8 mouse cellular contexts compared by ENCODE assay signal in the genomic region with DNA sequence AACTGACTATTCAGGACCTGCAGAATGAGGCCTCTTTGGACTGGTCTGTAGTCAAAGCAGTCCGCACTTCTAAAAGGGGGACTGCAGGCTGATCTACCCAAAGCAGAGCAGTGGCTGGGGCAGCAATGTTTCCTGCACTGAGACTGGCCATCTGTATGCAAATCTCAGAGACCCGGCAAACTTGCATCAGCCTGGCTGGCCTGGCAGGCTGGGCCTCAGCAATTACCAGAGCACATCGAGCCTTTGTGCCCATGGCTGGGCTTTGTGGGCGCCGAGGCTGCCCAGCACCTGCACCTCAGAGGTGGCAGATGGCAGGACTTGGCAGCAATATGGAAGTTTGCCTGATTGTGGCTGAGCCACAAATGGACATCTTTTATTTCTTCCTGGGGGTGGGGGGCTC.
DNase-seq lines count a peak whose midpoint lies in the region; ATAC-seq and TF ChIP-seq lines count a peak whose summit lies in the region.

No protein-coding gene starts in this region.

- H3K9ac ChIP-seq in kidney, embryonic 16.5 days (replicated peaks; ENCODE audit: low read length), result no peak overlapping the region
- H3K9ac ChIP-seq in forebrain, embryonic 15.5 days (replicated peaks), result no peak overlapping the region
- no peak overlapping the region for H3K9ac ChIP-seq in midbrain, embryonic 14.5 days (replicated peaks; ENCODE audit: low read length)
- no peak overlapping the region for H3K9ac ChIP-seq in stomach, postnatal 0 days (ENCODE audit: low read length)

- no peaks in the 10 kb centered on the region for H3K36me3 ChIP-seq in kidney, embryonic 16.5 days (ENCODE audit: insufficient read depth, low read length)
- H3K36me3 ChIP-seq in forebrain, embryonic 15.5 days, result no peaks in the 10 kb centered on the region
- no peaks in the 10 kb centered on the region for H3K36me3 ChIP-seq in midbrain, embryonic 14.5 days (ENCODE audit: control insufficient read depth, insufficient read depth, low read length)
- no peaks in the 10 kb centered on the region for H3K36me3 ChIP-seq in stomach, postnatal 0 days (ENCODE audit: control insufficient read depth, insufficient read depth, low read length)

- TF ChIP-seq CTCF in stomach, postnatal 0 days (IDR thresholded peaks at IDR 0.05; ENCODE audit: low read depth), result no peak

- peaks cover 3% of the 10 kb centered on the region; the same call in 1 of the 2 replicates for H3K4me1 ChIP-seq in kidney, embryonic 16.5 days (ENCODE audit: insufficient read depth, low read length)
- H3K4me1 ChIP-seq in forebrain, embryonic 15.5 days, result peaks cover 22% of the 10 kb centered on the region
- H3K4me1 ChIP-seq in midbrain, embryonic 14.5 days (ENCODE audit: control insufficient read depth, insufficient read depth, low read length), result no peaks in the 10 kb centered on the region; the same call in 1 of the 2 replicates
- no peaks in the 10 kb centered on the region for H3K4me1 ChIP-seq in stomach, postnatal 0 days (replicated peaks; ENCODE audit: control insufficient read depth, insufficient read depth)

- H3K4me3 ChIP-seq in kidney, embryonic 16.5 days (ENCODE audit: low read length), result no peak overlapping the region
- no peak overlapping the region for H3K4me3 ChIP-seq in forebrain, embryonic 15.5 days
- no peak overlapping the region for H3K4me3 ChIP-seq in midbrain, embryonic 14.5 days (replicated peaks; ENCODE audit: low read depth, low read length)
- H3K4me3 ChIP-seq in stomach, postnatal 0 days (ENCODE audit: low read depth, low read length), result no peak overlapping the region

- H3K27me3 ChIP-seq in kidney, embryonic 16.5 days (ENCODE audit: insufficient read depth, low read length), result no peaks in the 10 kb centered on the region
- H3K27me3 ChIP-seq in forebrain, embryonic 15.5 days, result no peaks in the 10 kb centered on the region
- H3K27me3 ChIP-seq in midbrain, embryonic 14.5 days (ENCODE audit: control insufficient read depth, insufficient read depth, low read length), result no peaks in the 10 kb centered on the region
- H3K27me3 ChIP-seq in stomach, postnatal 0 days (ENCODE audit: control insufficient read depth, insufficient read depth, low read length), result no peaks in the 10 kb centered on the region

- H3K9me3 ChIP-seq in kidney, embryonic 16.5 days (ENCODE audit: low read length), result no peaks in the 10 kb centered on the region
- H3K9me3 ChIP-seq in forebrain, embryonic 15.5 days, result no peaks in the 10 kb centered on the region
- H3K9me3 ChIP-seq in midbrain, embryonic 14.5 days (ENCODE audit: control insufficient read depth, low read length), result no peaks in the 10 kb centered on the region
- H3K9me3 ChIP-seq in stomach, postnatal 0 days (ENCODE audit: control insufficient read depth, low read length), result no peaks in the 10 kb centered on the region

- ATAC-seq in kidney, embryonic 16.5 days (ENCODE audit: low FRiP score, low TSS enrichment), result no peak
- ATAC-seq in forebrain, embryonic 15.5 days (replicated peaks), result peak; percentile 92
- peak; percentile 84 for ATAC-seq in midbrain, embryonic 14.5 days (ENCODE audit: low FRiP score, low TSS enrichment)
- ATAC-seq in activated CD4-positive, CD25-positive, alpha-beta regulatory T cell, adult 4 months, result no peak
- ATAC-seq in stomach, postnatal 0 days (ENCODE audit: low FRiP score, low TSS enrichment), result no peak

- peak; percentile 16 to 41 for DNase-seq in kidney, postnatal 4 days
- DNase-seq in cerebellum, adult 9-10 months, result peak; percentile 77
- DNase-seq in midbrain, embryonic 14.5 days, result peak; percentile 78
- DNase-seq in stomach, postnatal 0 days (ENCODE audit: low spot score), result no peak
- DNase-seq in thymus, adult 18-20 months, result no peak

- no peak for TF ChIP-seq EP300 in stomach, postnatal 0 days (optimal IDR thresholded peaks at IDR 0.05)

- 55% methylated on average over 5 of the region's 5 CpGs for WGBS in kidney, embryonic 16.5 days
- WGBS in forebrain, embryonic 15.5 days, result 6% methylated on average over 5 of the region's 5 CpGs
- WGBS in midbrain, embryonic 14.5 days, result 11% methylated on average over 5 of the region's 5 CpGs
- WGBS in stomach, postnatal 0 days, result 78% methylated on average over 5 of the region's 5 CpGs

- no peak overlapping the region for H3K4me2 ChIP-seq in kidney, embryonic 16.5 days (replicated peaks; ENCODE audit: low read depth, low read length)
- H3K4me2 ChIP-seq in forebrain, embryonic 15.5 days (replicated peaks), result no peak overlapping the region
- H3K4me2 ChIP-seq in midbrain, embryonic 14.5 days (ENCODE audit: low read length), result no peak overlapping the region
- no peak overlapping the region for H3K4me2 ChIP-seq in stomach, postnatal 0 days (replicated peaks; ENCODE audit: low read depth)

- no peak overlapping the region for H3K27ac ChIP-seq in kidney, embryonic 16.5 days (ENCODE audit: low read length)
- peak overlapping the region; percentile 80 for H3K27ac ChIP-seq in forebrain, embryonic 15.5 days (replicated peaks)
- H3K27ac ChIP-seq in midbrain, embryonic 14.5 days (replicated peaks; ENCODE audit: low read depth, low read length), result peak overlapping the region; percentile 28
- H3K27ac ChIP-seq in stomach, postnatal 0 days (replicated peaks), result no peak overlapping the region

Comparison
In these comparisons a context has a peak if more than half of its experiments do, and no peak if none do; other contexts are left out.
1. DNase-seq: peak in kidney, postnatal 4 days (2 of 2), cerebellum, adult 9-10 months (single experiment) and midbrain, embryonic 14.5 days (single experiment); none in stomach, postnatal 0 days (single experiment) and thymus, adult 18-20 months (0 of 2).
2. ATAC-seq: peak in forebrain, embryonic 15.5 days (single experiment) and midbrain, embryonic 14.5 days (single experiment); none in kidney, embryonic 16.5 days (single experiment), activated CD4-positive, CD25-positive, alpha-beta regulatory T cell, adult 4 months (single experiment) and stomach, postnatal 0 days (single experiment).
3. H3K27ac ChIP-seq: peak in forebrain, embryonic 15.5 days (single experiment) and midbrain, embryonic 14.5 days (single experiment); none in kidney, embryonic 16.5 days (single experiment) and stomach, postnatal 0 days (single experiment).